Mouse (Mus musculus): ENCODE results near the gene Pakap. TPM values are rescaled to one million over a fixed set of nuclear protein-coding genes. Genes with fewer than 3 reads are reported as not detected.
"Not testable (repeated sequence)": the region's sequence is repeated elsewhere in the genome, so short reads cannot be mapped to it uniquely, and the experiment has no call there.

The Pakap gene
- total RNA-seq, 2 experiments from 2014 or later = 20.8 to 26.0 TPM

- no peak for DNase-seq (ENCODE audit: low spot score in 2 of 2)
Measured at GRCm38 (mm10) chr4:57861166-57861565, 293.2 kb downstream of the Pakap start.

DNA sequence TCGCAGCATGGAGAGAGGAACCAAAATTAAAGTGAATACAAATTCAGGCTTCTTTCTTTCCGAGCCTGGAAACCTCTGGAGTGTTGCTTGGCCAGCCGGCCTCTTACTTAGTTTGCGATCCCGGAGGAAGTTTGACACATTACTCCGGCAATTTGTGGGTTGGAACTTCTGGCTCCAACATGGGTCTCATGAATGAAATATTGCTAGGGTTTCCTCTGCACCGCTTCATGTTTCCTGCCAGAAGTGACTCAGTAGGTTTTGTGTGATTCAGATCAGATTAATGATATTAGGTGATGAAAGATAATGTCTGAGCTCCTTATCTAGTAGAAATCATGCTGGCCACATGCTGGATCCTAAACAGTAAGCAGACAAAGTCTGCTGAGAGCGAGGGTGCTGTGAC, 293.9 kb downstream of the Pakap start:
- no peak for DNase-seq (ENCODE audit: low spot score in 2 of 2)

DNA sequence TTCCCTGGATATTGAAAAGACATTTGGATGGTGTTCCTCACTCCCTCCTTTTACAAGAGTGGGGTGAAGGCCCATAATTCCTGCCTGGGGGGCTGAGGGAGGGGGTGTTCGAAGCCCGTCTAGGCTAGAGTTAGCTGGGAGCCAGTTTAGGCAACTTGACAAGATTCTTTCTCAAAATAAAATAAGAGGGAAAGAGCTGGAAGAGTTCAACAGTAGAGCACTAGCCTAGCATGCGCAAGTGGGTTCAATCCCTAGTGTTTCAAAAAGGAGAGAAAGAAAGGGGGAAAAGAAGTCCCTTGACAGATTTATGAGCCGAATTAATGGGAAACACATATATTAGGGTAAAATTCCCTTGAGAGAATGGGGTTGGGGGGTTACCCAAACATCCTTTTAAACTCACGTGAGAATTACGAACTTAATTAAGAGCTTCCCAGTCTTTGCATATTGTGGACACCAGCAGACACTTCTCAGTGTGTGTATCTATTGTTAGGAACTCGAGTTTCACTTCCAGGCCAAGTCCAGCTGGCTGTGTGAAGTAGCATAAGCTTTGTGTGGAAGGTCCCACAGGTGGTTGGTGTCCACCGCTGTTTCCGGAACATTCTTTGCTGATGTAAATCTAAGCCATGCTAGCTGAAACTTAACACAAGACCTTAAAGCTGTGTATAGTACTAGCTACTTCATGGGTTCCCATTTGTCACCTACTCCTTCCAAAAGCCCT, 294.4 kb downstream of the Pakap start:
- no peak for DNase-seq (ENCODE audit: low spot score in 2 of 2)

DNA sequence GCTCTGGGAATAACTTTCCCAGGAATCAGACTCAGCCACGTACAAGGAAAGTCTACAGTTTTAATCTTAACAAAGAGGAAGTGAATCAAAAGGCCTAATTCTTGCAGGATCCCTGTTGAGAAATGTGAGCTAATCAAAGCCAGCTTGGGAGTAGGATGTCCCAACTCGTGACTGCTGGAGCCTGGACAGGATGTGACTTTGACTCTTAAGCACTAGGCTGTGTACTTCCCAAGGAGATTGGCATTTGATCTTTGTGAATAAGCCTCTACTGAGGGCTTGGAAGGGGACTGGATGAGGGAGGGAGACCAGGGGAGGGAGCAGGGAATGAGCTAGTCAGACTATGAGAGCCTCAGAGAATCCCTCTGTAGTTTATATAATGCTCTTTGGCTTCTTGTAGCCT, 298.1 kb downstream of the Pakap start:
- no peak for DNase-seq (ENCODE audit: low spot score in 2 of 2)

GRCm38 (mm10) chr4:57866990-57867389, 299.0 kb downstream of the Pakap start:
- DNase-seq (ENCODE audit: low spot score in 2 of 2) = no peak

GRCm38 (mm10) chr4:57867454-57867853, 299.5 kb downstream of the Pakap start:
- DNase-seq (ENCODE audit: low spot score in 2 of 2) = no peak

- no peak for DNase-seq (ENCODE audit: low spot score in 2 of 2)
Measured at GRCm38 (mm10) chr4:57879137-57879536, 311.2 kb downstream of the Pakap start.

DNA sequence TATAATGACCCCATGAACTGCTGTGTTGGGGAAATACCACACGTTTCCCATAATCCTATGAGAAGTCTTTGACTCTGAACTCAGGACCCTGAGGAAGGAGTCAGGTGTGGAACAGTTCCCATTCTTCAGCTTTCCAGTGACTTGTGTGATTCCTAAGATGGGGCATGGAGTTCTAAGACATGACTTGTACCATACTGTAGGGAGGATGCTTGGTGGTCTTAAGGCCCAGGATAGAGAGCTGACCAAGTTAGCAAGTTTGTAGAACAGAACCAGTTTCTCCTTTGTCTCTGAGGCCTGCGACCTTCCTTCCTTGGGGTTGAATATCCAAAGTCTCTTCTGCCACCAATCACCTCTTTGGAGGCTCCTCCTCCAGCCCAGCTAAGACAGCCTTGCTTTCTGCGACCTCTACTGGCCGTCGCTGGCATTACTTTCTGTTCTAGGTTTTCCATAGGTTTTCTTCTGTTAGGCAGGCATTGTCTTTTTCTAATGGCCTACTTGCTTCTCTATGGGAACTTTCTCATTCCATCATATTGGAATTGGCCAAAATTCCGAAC, 311.9 kb downstream of the Pakap start:
- peak; percentile 73 to 74 for DNase-seq (ENCODE audit: low spot score in 2 of 2)

DNA sequence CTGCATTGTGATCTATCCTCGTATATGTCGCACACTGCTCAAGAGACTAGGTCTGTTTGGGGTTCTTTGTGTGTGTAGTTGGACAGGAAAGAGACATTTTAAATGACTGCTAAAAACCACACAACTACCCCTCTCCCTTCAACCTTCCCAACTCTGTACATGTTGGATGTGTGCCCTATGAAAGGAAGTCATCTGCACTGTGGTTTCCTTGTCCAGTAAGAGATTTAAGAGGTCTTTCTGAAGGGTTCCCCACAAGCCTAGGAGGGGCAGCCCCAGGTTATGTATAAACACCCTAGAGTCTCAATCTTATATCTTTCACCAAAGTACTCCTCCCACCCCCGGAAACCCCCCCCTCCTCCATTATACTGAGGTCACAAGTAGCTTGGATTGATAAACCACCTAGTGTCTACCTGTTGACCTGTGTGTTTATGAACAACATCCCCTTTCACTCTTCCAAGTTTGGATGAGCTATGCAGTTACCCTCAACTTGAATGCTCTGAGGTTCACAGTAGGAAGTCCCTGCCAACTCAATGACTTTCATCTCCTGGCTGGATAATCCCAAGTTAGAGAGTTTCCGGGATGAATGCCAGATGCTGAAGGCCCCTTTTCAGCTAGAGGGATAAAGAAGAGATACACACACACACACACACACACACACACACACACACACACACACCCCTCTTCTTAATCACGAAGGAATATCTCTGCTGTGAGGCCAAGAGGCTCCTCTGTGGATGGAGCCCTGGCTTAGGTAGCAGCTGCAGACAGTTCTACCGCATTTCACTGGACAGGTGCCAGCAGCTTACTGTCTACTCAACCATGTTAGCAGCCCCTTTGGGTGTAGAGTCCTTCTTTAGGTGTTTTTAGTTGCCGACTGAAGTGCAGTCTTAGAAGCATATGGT, 315.8 kb downstream of the Pakap start:
- DNase-seq (ENCODE audit: low spot score in 2 of 2) = no peak

DNA sequence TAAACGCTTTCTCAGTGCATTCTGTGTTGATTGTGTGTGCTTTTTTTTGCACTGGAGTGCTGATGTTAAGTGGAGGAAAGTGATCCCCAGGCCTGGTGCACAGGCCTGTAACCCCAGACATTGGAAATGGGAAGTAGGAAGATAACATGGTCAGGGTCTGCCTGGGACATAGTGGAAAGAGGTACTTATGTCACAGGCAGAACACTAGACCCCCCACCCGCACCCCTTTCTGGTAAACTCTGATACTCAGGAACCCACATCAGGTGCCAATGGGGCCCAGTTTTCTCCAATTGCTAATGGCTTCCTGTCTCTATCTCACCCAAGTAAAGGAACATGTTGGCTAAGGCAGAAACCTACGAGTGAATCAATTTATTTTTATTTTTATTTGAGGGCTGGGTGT, 316.5 kb downstream of the Pakap start:
- no peak for DNase-seq (ENCODE audit: low spot score in 2 of 2)

DNA sequence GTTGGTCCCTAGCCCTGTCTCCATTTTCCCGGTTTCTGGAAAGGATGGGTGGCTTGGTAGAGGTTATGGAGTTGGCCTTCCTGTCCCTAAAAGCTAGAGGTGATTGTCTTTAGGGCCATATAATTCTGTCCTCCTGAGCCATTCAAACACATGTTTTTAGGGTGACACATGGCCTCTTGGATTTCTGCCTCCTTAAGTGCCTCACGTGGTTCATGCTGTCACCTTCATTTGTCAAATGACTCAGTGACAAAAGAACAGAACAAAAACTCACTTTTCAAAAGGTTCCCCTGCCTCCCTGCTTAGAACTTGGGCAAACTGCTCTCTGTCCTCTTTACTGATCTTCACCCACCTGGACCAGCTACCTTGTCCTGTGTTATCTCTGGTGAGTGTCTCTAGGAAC, 317.2 kb downstream of the Pakap start:
- DNase-seq (ENCODE audit: low spot score in 2 of 2) = no peak

DNA sequence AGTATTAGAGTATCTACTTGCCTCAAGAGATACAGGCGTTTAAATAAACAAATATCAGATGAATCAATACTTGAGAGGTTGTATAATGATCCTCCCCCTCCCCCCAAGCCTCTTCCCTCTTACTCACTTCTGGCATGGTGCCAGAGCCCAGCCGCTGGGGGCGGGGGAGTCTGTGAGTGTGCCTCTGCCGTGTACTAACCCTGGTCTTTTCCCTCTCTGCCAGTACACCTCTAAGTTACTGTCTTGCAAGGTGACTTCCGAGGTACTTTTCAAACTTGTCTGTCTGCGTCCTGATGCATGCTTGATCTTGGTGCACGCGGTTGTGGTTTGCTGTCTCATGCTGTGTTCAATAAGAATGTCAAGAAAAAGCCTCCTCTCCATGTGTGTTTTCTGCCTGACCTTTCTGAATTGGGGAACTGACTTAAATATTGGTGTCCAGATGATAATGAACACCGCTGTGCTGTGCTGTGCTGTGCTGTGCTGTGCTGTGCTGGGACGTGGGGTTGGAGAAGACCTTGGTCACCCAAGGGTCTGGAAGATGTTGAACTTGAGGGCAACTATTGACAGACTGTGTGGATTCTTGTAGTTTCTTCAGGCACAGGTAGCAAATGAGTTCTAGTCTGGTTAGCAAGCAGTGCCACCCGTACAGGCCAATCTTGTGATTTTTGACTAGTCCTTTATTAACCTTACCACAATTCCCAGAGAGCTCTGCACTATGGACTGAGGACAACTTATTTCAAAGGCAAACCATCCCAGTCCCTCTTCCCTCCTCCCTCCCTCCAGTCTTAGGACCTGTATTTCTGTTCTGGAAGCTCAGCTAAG, 318.3 kb downstream of the Pakap start:
- no peak for DNase-seq (ENCODE audit: low spot score in 2 of 2)

DNA sequence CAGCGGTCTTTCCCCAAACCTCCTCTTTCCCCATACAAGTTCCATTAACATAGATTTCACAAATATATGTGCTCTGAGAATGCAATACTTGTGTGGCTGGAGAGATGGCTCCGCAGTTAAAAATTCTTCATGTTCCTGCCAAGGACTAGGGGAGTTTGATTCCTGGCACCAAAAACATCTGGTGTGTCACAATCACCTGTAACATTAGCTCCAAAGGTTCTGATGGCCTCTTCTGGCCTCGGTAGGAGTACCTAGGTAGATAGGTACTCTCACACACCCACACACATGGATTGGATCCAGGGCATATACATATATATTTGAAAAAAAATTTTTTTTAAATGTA, 318.9 kb downstream of the Pakap start:
- DNase-seq (ENCODE audit: low spot score in 2 of 2) = no peak

DNA sequence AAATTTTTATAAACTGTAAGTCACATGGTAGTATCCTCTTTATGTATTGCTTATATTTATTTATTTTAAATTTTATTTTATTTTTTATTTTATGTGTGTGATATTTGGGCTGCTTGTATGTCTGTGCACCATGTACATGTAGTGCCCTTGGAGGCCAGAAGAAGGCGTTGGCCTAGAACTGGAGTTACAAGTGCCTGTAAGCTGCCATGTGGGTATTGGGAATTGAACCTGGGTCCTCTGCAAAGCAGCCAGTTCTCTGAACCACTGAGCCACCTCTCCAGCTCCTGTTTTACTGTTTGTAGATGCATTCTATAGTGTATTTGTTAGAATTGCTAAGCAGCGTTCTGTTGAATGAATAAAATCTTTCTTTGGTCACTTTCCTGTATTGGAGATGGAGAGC, 320.3 kb downstream of the Pakap start:
- DNase-seq (ENCODE audit: low spot score in 2 of 2) = no peak

DNA sequence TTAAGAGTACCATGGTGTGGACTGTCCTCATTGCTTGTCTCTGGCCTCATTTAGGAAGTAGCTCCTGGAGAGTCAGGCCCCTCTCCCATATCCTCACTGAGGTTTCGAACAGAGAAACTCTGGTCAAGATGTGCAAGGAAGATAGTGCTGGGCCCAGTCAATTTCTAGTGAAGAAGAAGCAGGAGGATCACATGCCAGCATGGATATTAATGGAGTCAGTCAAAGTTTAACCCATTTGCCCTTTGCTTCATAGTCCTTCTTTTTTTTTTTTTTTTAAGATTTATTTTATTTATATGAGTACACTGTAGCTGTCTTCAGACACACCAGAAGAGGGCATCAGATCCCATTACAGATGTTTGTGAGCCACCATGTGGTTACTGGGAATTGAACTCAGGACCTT, 321.0 kb downstream of the Pakap start:
- not testable (repeated sequence) for DNase-seq (ENCODE audit: low spot score in 2 of 2)

DNA sequence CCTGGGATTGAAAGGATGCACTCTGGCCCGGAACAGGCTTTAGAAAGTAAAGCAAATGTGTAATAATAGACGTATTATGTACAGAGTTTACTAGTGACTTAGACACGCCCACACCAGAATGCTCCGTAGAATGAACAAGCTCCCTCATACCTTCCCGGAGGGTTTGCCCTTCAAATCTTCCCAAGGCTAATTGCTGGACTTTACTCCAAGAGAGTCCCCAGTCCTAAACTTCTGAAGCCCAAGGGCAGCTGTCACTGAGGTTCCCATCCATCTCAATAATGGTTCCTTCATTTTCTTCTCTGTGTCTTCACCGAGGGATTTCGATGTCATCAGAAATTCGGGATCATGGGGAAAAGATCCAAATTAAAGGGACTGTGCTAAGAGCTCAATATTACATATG, 321.8 kb downstream of the Pakap start:
- no peak for DNase-seq (ENCODE audit: low spot score in 2 of 2)

DNA sequence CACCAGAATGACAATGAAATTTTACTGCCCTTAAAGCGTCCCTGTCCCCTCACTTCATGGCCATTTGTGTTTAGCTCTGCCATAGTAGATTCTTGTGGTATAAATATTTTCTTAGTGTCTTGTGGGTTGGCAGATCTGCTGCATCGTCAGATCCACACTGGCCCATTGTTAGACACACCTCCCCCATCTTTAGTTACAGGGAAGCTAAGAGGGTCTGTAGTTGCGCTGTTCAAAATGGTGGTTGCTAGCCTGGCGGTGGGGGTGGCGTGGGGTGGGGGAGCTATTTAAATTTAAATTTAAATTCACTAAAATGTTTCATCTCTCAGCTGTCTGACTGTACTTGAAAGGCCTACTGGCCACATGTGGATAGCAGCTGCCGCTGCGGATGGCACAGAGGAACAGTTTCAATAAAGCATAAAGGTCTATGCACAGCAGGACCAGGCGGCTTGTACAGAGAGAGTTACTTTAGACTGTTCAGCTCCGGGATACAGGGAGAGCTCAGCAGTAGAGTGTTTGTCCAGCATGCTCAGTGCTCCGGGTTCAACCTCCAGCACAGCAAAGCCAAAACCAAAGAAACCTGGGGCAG, 324.1 kb downstream of the Pakap start:
- DNase-seq (ENCODE audit: low spot score in 2 of 2) = no peak

- no peak for DNase-seq (ENCODE audit: low spot score in 2 of 2)
Measured at GRCm38 (mm10) chr4:57895140-57895539, 327.2 kb downstream of the Pakap start.

DNA sequence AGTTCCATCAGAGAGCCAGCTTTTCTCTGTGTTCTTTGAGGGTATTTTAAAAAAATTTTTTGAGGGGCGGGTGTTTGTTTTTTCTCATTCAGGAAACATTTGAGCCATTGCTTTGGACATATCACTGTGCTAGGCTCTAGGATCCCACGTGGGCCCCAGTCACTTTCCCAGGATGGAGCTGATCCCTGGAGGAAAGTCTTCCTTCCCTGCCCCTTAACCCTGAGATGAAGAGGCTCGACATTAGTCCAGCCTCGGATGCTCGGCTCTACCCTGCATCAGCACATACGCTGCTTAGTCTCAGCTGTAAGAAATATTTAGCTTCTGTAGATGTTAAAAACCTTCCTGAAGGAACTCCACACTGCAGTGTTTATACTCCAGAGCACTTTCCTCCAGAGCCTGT, 327.9 kb downstream of the Pakap start:
- DNase-seq (ENCODE audit: low spot score in 2 of 2) = no peak

- DNase-seq (ENCODE audit: low spot score in 2 of 2) = no peak
Measured at GRCm38 (mm10) chr4:57896631-57897030, 328.7 kb downstream of the Pakap start.

- DNase-seq (ENCODE audit: low spot score in 2 of 2) = peak; percentile 36 to 52
Measured at GRCm38 (mm10) chr4:57901210-57901609, 333.2 kb downstream of the Pakap start.
